Mouse (Mus musculus): ENCODE measurements around the gene Esrp2.

Gene Esrp2

DNA sequence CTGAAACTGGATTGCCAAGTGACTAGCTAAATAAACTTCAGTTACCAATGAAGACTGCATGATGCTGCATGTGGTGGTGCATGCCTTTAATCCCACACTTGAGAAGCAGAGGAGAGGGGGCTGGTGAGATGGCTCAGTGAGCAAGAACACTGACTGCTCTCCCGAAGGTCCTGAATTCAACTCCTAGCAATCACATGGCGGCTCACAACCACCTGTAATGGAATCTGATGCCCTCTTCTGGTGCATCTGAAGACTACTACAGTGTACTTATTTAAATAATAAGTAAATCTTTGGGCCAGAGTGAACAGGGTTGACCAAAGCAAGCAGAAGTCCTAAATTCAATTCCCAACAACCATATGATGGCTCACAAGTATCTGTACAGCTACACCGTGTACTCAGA, 13.3 kb downstream of the Esrp2 start:
- no peak for DNase-seq (ENCODE audit: low spot score)

GRCm38 (mm10) chr8:106115897-106116296, 20.9 kb downstream of the Esrp2 start:
- DNase-seq (ENCODE audit: low spot score) = no peak

- no peak for DNase-seq (ENCODE audit: low spot score)
Measured at GRCm38 (mm10) chr8:106112514-106112913, 24.3 kb downstream of the Esrp2 start.

GRCm38 (mm10) chr8:106112041-106112440, 24.7 kb downstream of the Esrp2 start:
- DNase-seq (ENCODE audit: low spot score) = no peak

- DNase-seq (ENCODE audit: low spot score) = no peak
Measured at GRCm38 (mm10) chr8:106108729-106109128, 28.0 kb downstream of the Esrp2 start.

GRCm38 (mm10) chr8:106108080-106108479, 28.7 kb downstream of the Esrp2 start:
- no peak for DNase-seq (ENCODE audit: low spot score)

DNA sequence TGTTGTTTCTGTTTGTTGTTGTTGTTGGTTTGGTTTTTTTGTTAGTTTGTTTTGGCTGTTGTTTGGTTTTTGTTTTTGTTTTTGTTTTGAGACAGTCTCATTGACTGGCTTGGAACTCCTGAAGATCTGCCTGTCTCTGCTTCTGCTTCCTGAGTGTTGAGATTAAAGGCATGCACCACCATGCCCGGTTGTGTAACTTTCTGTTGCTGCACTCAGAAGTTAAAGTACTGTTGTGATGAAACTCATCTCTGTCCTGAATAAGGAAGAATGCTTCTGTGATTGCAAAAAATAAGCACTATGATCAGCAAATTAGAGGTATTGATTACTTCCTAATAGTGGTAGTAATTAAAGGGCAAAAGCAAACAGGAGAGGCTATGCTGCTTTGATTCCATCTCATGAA, 30.6 kb downstream of the Esrp2 start:
- peak; percentile 24 for DNase-seq (ENCODE audit: low spot score)

- DNase-seq (ENCODE audit: low spot score) = no peak
Measured at GRCm38 (mm10) chr8:106103888-106104287, 32.9 kb downstream of the Esrp2 start.

DNA sequence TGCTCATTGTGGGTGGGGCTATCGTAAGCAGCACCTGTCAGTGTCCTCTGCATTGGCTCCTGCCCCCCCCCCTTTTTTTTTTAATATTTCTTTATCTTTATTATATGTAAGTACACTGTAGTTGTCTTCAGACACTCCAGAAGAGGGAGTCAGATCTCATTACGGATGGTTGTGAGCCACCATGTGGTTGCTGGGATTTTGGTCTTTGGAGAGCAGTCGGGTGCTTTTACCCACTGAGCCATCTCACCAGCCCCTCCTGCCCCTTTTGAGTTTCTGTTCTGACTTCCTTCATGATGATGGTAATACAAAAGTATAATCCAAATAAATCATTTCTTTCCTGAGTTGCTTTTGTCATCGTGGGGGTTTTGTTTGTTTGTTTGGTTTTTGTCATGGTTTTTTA, 34.5 kb downstream of the Esrp2 start:
- DNase-seq (ENCODE audit: low spot score) = no peak

All from adipocyte (in vitro differentiated cells).